Mouse (Mus musculus): ENCODE results near the gene Ikzf3. TPM values are rescaled to one million over a fixed set of nuclear protein-coding genes. Genes with fewer than 3 reads are reported as not detected.
A peak's percentile ranks its signal among the peaks of the same experiment; 100 is the strongest.

Gene Ikzf3
- polyA plus RNA-seq, 1 experiment from 2014 or later: 0.18 TPM

DNA sequence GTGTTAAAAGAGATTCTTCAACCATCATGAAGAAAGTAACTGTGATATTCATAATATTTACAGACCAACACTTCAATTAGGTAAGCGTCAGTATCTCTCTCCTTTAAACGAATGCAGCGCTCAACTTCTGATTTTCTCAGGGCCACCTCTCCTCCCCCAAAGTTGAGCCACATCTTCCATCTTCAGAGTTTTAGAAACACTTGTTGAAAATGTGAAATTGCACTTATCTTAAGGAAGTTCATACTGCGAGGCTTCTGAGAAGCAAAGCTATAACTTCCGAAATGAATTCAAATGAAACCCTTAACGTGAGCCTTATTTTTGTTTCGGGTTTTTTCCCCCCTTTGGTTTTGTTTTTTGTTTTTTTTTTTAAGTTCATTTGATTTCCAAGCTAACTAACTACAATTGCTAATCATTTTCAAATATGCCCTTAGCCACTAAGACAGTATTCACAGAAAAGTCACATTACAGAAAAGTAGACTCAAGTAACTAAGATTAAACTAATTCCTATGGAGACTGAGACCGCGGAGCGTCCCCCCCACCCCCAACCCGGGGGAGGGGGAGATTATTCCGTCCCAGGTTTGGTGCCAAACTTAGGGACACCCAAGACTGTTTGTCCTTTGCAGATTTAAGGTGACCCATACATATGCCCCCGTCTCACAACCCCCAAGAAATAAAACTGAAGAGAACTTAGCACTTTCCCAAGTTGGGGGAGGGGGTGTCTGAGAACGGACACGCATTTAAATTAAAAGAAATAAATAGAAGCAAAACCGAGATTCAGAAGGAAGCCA, 747 bp downstream of the Ikzf3 start:
- peak overlapping the region; percentile 54; the same call in 1 of the 2 replicates for H3K9ac ChIP-seq (ENCODE audit: low read depth, low read length)
- 5% methylated on average over 16 of the region's 16 CpGs for WGBS
- H3K9me3 ChIP-seq (ENCODE audit: control insufficient read depth, low read length): peaks cover 3% of the 10 kb centered on the region; the same call in 1 of the 2 replicates
- no peak overlapping the region for H3K27ac ChIP-seq (replicated peaks; ENCODE audit: low read depth, low read length)
- H3K4me2 ChIP-seq (ENCODE audit: low read depth, low read length): peak overlapping the region; percentile 89
- ATAC-seq (ENCODE audit: low read depth) (no peak), DNase-seq (ENCODE audit: low spot score) (no peak)
- H3K36me3 ChIP-seq (ENCODE audit: control insufficient read depth, insufficient read depth, low read length): no peaks in the 10 kb centered on the region
- peaks cover 68% of the 10 kb centered on the region for H3K27me3 ChIP-seq (replicated peaks; ENCODE audit: control insufficient read depth, insufficient read depth, low read length)
- peaks cover 6% of the 10 kb centered on the region; the same call in 1 of the 2 replicates for H3K4me1 ChIP-seq (ENCODE audit: control insufficient read depth, insufficient read depth, low read length)
- H3K4me3 ChIP-seq (ENCODE audit: low read depth, low read length): peak overlapping the region; percentile 49

DNA sequence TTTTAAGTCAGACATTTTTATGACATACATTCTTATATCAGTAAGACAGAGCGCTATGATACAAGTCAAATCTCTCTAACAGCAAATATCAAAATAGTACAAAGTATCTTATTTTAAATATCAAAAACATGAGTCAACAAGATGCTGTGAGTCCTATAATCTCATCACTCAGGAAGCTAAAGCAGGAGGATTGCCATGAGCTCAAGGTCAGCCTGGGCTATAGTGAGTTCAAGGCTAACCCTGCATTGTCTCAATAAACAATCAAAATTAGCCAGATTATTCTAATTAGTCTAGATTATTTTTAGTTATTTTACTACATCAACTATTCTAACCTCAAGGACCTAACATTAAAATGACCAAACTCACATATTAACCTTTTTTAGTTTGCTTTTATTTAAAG, 2.4 kb downstream of the Ikzf3 start:
- no peak overlapping the region for H3K9ac ChIP-seq (ENCODE audit: low read depth, low read length)
- DNase-seq (ENCODE audit: low spot score) (no peak), ATAC-seq (ENCODE audit: low read depth) (no peak)
- no peak overlapping the region for H3K4me3 ChIP-seq (ENCODE audit: low read depth, low read length)
- H3K27me3 ChIP-seq (replicated peaks; ENCODE audit: control insufficient read depth, insufficient read depth, low read length): peaks cover 52% of the 10 kb centered on the region
- H3K9me3 ChIP-seq (ENCODE audit: control insufficient read depth, low read length): peaks cover 8% of the 10 kb centered on the region; the same call in 1 of the 2 replicates
- H3K27ac ChIP-seq (replicated peaks; ENCODE audit: low read depth, low read length): no peak overlapping the region
- H3K4me2 ChIP-seq (ENCODE audit: low read depth, low read length): no peak overlapping the region
- WGBS: 84% methylated on average over 1 of the region's 1 CpGs
- H3K4me1 ChIP-seq (ENCODE audit: control insufficient read depth, insufficient read depth, low read length): peaks cover 6% of the 10 kb centered on the region; the same call in 1 of the 2 replicates
- no peaks in the 10 kb centered on the region for H3K36me3 ChIP-seq (ENCODE audit: control insufficient read depth, insufficient read depth, low read length)

DNA sequence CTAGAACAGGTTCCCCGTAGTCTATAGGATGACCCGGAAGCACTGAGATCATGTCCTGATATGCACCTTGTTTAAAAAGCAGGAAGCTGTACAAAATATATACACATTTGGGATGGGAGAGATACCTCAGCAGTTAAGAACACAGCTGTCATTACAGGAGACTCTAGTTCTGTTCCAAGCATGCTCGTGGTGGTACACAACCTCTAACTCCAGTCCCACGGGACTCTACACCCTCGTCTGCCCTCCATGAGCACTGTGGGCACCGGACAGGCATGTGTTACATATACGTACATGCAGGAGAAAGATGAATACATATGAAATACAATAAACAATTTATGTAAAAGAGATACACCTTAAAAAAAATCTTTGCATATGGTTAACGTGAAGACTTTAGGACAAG, 3.3 kb downstream of the Ikzf3 start:
- H3K36me3 ChIP-seq (ENCODE audit: control insufficient read depth, insufficient read depth, low read length): no peaks in the 10 kb centered on the region
- H3K9me3 ChIP-seq (ENCODE audit: control insufficient read depth, low read length): peaks cover 8% of the 10 kb centered on the region; the same call in 1 of the 2 replicates
- peaks cover 6% of the 10 kb centered on the region; the same call in 1 of the 2 replicates for H3K4me1 ChIP-seq (ENCODE audit: control insufficient read depth, insufficient read depth, low read length)
- no peak overlapping the region for H3K4me2 ChIP-seq (ENCODE audit: low read depth, low read length)
- H3K9ac ChIP-seq (ENCODE audit: low read depth, low read length): no peak overlapping the region
- no peak overlapping the region for H3K4me3 ChIP-seq (ENCODE audit: low read depth, low read length)
- no peak overlapping the region for H3K27ac ChIP-seq (replicated peaks; ENCODE audit: low read depth, low read length)
- DNase-seq (ENCODE audit: low spot score): no peak
- H3K27me3 ChIP-seq (replicated peaks; ENCODE audit: control insufficient read depth, insufficient read depth, low read length): peaks cover 44% of the 10 kb centered on the region
- 71% methylated on average over 8 of the region's 8 CpGs for WGBS
- ATAC-seq (ENCODE audit: low read depth): no peak

DNA sequence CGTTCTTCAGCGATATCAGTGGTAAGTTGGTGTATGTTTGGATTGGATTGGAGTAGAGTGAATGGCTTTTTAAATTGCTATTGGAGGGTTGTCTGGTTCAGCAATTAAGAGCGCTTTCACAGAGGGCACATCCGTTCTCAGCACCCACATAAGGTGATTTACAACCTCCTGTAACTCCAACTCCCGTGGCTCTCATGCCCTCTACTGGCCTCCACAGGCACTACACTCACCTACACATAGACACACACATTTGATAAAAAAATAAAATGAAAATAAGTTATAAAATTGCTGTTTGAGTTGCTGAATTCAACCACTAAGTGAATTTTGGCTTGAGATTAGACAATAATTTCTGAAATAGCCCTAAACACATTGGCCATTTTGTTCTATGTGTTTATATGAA, 5.5 kb downstream of the Ikzf3 start:
- ATAC-seq (ENCODE audit: low read depth): no peak
- Histone ChIP-seq H3K9me3 (ENCODE audit: control insufficient read depth, low read length) (peaks cover 8% of the 10 kb centered on the region; the same call in 1 of the 2 replicates), H3K9ac (ENCODE audit: low read depth, low read length) (no peak overlapping the region), H3K4me3 (ENCODE audit: low read depth, low read length) (no peak overlapping the region), H3K4me2 (ENCODE audit: low read depth, low read length) (no peak overlapping the region), H3K27me3 (replicated peaks; ENCODE audit: control insufficient read depth, insufficient read depth, low read length) (peaks cover 22% of the 10 kb centered on the region), H3K27ac (replicated peaks; ENCODE audit: low read depth, low read length) (no peak overlapping the region), H3K4me1 (ENCODE audit: control insufficient read depth, insufficient read depth, low read length) (peaks cover 2% of the 10 kb centered on the region; the same call in 1 of the 2 replicates), H3K36me3 (ENCODE audit: control insufficient read depth, insufficient read depth, low read length) (no peaks in the 10 kb centered on the region)
- WGBS: 84% methylated on average over 5 of the region's 5 CpGs
- no peak for DNase-seq (ENCODE audit: low spot score)

DNA sequence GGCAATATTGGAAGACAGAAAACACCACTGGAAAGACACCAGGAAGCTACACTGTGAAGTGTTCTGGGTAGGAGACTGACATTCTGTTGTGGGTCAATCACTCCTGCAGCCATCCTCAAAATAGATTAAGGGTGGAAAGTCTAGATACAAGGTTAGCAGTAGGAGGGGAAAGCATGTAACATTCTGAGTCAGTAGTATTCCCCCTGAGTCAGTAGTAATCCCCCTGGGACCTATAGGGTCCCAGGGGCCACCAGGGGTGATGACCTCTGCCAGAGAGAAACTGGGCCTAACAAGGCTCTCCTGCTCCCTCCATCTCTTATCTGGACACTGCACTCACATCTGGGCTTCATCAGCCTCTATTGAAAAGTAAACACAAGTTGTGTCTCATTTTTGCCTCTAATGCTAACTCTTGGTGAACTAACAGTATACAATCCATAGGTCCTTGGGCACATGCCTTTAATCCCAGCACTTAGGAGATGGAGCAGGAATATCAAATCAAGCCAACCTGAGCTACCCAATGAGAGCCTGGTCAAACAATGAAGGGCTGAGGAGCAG, 8.3 kb downstream of the Ikzf3 start:
- Histone ChIP-seq H3K36me3 (ENCODE audit: control insufficient read depth, insufficient read depth, low read length) (no peaks in the 10 kb centered on the region), H3K9me3 (ENCODE audit: control insufficient read depth, low read length) (peaks cover 8% of the 10 kb centered on the region; the same call in 1 of the 2 replicates), H3K27ac (replicated peaks; ENCODE audit: low read depth, low read length) (no peak overlapping the region), H3K4me2 (ENCODE audit: low read depth, low read length) (no peak overlapping the region), H3K4me1 (ENCODE audit: control insufficient read depth, insufficient read depth, low read length) (no peaks in the 10 kb centered on the region), H3K27me3 (replicated peaks; ENCODE audit: control insufficient read depth, insufficient read depth, low read length) (peaks cover 5% of the 10 kb centered on the region), H3K9ac (ENCODE audit: low read depth, low read length) (no peak overlapping the region), H3K4me3 (ENCODE audit: low read depth, low read length) (no peak overlapping the region)
- no peak for ATAC-seq (ENCODE audit: low read depth)
- no peak for DNase-seq (ENCODE audit: low spot score)

DNA sequence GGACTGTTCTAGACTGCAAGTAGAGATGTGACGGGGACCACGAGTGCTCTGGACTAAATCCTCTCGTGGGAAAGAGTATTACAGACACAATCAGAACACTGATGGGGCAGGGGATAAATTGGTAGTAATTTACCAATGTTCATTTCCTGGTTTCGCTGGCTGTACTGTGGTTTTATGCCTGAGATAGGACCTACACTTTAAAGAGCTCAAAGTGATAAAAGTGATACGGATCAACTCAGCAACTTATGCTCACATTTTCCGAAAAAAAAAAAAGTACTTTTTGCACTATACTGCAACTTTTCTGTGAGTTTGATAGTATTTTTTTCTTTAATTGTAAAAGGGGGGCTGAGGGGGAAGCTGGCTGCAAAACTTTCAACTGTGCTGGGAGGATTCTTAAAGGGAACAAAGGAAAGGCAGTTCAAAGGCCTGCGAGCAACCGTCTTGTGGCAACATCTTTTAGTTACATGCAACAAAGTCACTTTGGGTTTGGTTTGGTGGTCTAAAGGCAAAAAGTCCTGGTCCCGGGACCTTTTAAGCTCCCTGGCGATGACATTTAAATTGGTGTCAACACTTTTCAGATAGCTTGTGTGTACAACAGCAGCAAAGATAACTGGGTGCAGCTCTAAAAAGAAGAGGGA, 18.9 kb downstream of the Ikzf3 start:
- Histone ChIP-seq H3K4me2 (ENCODE audit: low read depth, low read length) (no peak overlapping the region), H3K9me3 (ENCODE audit: control insufficient read depth, low read length) (no peaks in the 10 kb centered on the region), H3K9ac (ENCODE audit: low read depth, low read length) (no peak overlapping the region), H3K27ac (replicated peaks; ENCODE audit: low read depth, low read length) (no peak overlapping the region), H3K27me3 (replicated peaks; ENCODE audit: control insufficient read depth, insufficient read depth, low read length) (no peaks in the 10 kb centered on the region), H3K4me3 (ENCODE audit: low read depth, low read length) (no peak overlapping the region), H3K36me3 (ENCODE audit: control insufficient read depth, insufficient read depth, low read length) (no peaks in the 10 kb centered on the region), H3K4me1 (ENCODE audit: control insufficient read depth, insufficient read depth, low read length) (no peaks in the 10 kb centered on the region)
- no peak for ATAC-seq (ENCODE audit: low read depth)
- DNase-seq (ENCODE audit: low spot score): no peak
- WGBS: 73% methylated on average over 10 of the region's 10 CpGs

DNA sequence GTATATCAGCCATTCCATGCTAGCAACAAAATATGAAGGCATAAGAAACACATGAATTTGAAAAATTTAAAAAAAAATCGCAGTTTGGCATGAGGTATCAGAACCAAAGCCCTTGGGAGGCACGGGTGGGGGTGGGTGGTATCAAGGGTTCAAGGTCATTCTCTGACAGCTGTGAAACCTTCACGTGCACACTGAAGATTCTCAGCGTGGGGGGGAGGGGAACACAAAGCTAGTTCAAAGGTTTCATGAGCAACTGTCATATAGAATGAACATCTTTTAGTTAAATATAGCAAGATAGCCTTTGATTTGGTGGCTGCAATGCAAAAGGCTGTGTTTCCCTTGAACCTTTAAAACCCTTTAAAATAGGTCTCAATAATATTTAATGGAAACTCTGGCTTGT, 20.7 kb downstream of the Ikzf3 start:
- no peaks in the 10 kb centered on the region for H3K9me3 ChIP-seq (ENCODE audit: control insufficient read depth, low read length)
- no peaks in the 10 kb centered on the region for H3K4me1 ChIP-seq (ENCODE audit: control insufficient read depth, insufficient read depth, low read length)
- no peak overlapping the region for H3K4me2 ChIP-seq (ENCODE audit: low read depth, low read length)
- ATAC-seq (ENCODE audit: low read depth) (no peak), DNase-seq (ENCODE audit: low spot score) (no peak)
- H3K9ac ChIP-seq (ENCODE audit: low read depth, low read length): no peak overlapping the region
- no peaks in the 10 kb centered on the region for H3K36me3 ChIP-seq (ENCODE audit: control insufficient read depth, insufficient read depth, low read length)
- 55% methylated on average over 4 of the region's 4 CpGs for WGBS
- H3K27ac ChIP-seq (replicated peaks; ENCODE audit: low read depth, low read length): no peak overlapping the region
- no peak overlapping the region for H3K4me3 ChIP-seq (ENCODE audit: low read depth, low read length)
- no peaks in the 10 kb centered on the region for H3K27me3 ChIP-seq (replicated peaks; ENCODE audit: control insufficient read depth, insufficient read depth, low read length)

DNA sequence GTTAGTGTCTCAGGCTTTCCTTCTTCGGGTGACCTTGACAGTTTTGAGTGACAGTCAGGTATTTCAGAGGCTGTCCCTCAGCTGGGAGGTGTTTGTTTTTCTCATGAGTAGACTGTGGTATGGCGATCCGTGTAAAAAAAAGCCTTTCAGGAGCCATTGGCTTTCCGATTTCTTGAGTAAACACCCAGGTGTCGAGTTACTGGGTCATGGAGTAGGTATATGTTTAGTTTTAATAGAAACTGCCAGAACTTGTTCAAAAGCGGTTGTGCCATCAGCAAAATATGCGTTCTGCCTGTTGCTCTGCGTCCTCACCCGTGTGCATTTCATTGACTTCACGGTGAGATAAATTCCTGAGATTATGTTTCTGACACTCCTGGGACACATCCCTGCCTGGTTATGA, 25.4 kb downstream of the Ikzf3 start:
- no peaks in the 10 kb centered on the region for H3K36me3 ChIP-seq (ENCODE audit: control insufficient read depth, insufficient read depth, low read length)
- H3K4me2 ChIP-seq (ENCODE audit: low read depth, low read length): no peak overlapping the region
- H3K4me3 ChIP-seq (ENCODE audit: low read depth, low read length): no peak overlapping the region
- H3K4me1 ChIP-seq (ENCODE audit: control insufficient read depth, insufficient read depth, low read length): no peaks in the 10 kb centered on the region
- no peaks in the 10 kb centered on the region for H3K9me3 ChIP-seq (ENCODE audit: control insufficient read depth, low read length)
- DNase-seq (ENCODE audit: low spot score) (peak; percentile 82), ATAC-seq (ENCODE audit: low read depth) (peak; percentile 76)
- WGBS: 23% methylated on average over 10 of the region's 10 CpGs
- H3K9ac ChIP-seq (ENCODE audit: low read depth, low read length): no peak overlapping the region
- no peaks in the 10 kb centered on the region for H3K27me3 ChIP-seq (replicated peaks; ENCODE audit: control insufficient read depth, insufficient read depth, low read length)
- no peak overlapping the region for H3K27ac ChIP-seq (replicated peaks; ENCODE audit: low read depth, low read length)

Measured in embryonic facial prominence, embryonic 14.5 days (tissue).